Mouse (Mus musculus) MEL (cell line): ENCODE data around the gene Pxn. TPM values are rescaled to one million over a fixed set of nuclear protein-coding genes. Genes with fewer than 3 reads are reported as not detected.

Source experiments
- DNase-seq: peaks from one replicate; pipeline ENCODE4 v3.0.0; 2011; ENCODE audit warnings: low read depth, low spot score
- H3K27ac ChIP-seq: 2 replicates; pipeline ENCODE4 v1.5.1; 2012; ENCODE audit warnings: low read depth, mild to moderate bottlenecking, control low read depth, low read length, moderate library complexity; ENCODE audit not compliant: control insufficient read depth
- H3K27me3 ChIP-seq, 2 experiments: fragments of 150-350 bp in 1 of 2; sonication (generic) in 1 of 2; 2 replicates each; pipeline ENCODE4 v1.6.1; 2012; ENCODE audit warnings: low read length in 2 of 2, mild to moderate bottlenecking in 2 of 2, improper control_type of control experiment in 1 of 2, moderate library complexity in 1 of 2; ENCODE audit not compliant: insufficient read depth in 2 of 2, control insufficient read depth in 1 of 2
- H3K36me3 ChIP-seq, 2 experiments: 2 replicates each; pipeline ENCODE4 v1.6.1; 2012 to 2014; ENCODE audit warnings: low read length in 2 of 2, improper control_type of control experiment in 1 of 2, inconsistent platforms in 1 of 2, mild to moderate bottlenecking in 1 of 2; ENCODE audit not compliant: insufficient read depth in 2 of 2, control insufficient read depth in 1 of 2
- H3K4me1 ChIP-seq, 2 experiments: fragments of 150-350 bp in 1 of 2; sonication (generic) in 1 of 2; 2 replicates each; pipeline ENCODE4 v1.6.1; 2012; ENCODE audit warnings: low read length in 2 of 2, improper control_type of control experiment in 1 of 2, mild to moderate bottlenecking in 1 of 2; ENCODE audit not compliant: insufficient read depth in 2 of 2, control insufficient read depth in 1 of 2
- H3K4me3 ChIP-seq, 2 experiments: fragments of 150-350 bp in 1 of 2; sonication (generic) in 1 of 2; 2 replicates each; pipeline ENCODE4 v1.5.1; 2012; ENCODE audit warnings: low read depth in 2 of 2, low read length in 2 of 2, mild to moderate bottlenecking in 2 of 2, moderate library complexity in 2 of 2, control low read depth in 1 of 2, improper control_type of control experiment in 1 of 2; ENCODE audit not compliant: control insufficient read depth in 1 of 2, insufficient read depth in 1 of 2
- H3K79me2 ChIP-seq: 2 replicates; pipeline ENCODE4 v1.6.1; 2012; ENCODE audit warnings: mild to moderate bottlenecking, low read length, moderate library complexity; ENCODE audit not compliant: control insufficient read depth, poor library complexity, insufficient read depth
- H3K9ac ChIP-seq: 2 replicates; pipeline ENCODE4 v1.6.1; 2012; ENCODE audit warnings: low read depth, mild to moderate bottlenecking, control low read depth, low read length, moderate library complexity; ENCODE audit not compliant: control insufficient read depth, poor library complexity, severe bottlenecking
- H3K9me3 ChIP-seq: fragments of 150-350 bp; sonication (generic); replicated peaks from 2 replicates; pipeline ENCODE4 v1.6.1; 2012; ENCODE audit warnings: mild to moderate bottlenecking, low read length, improper control_type of control experiment, moderate library complexity; ENCODE audit not compliant: insufficient read depth
- BHLHE40 ChIP-seq: IDR thresholded peaks from 2 replicates; pipeline ENCODE4 v1.6.1; 2012; ENCODE audit warnings: low read depth, mild to moderate bottlenecking, inconsistent platforms, low read length, improper control_type of control experiment, borderline replicate concordance
- CHD2 ChIP-seq: IDR thresholded peaks from 2 replicates; pipeline ENCODE4 v1.6.1; 2011; ENCODE audit warnings: low read length, improper control_type of control experiment
- E2F4 ChIP-seq: IDR thresholded peaks from 2 replicates; pipeline ENCODE4 v1.6.1; 2011; ENCODE audit warnings: low read depth, low read length, improper control_type of control experiment, borderline replicate concordance
- ETS1 ChIP-seq: IDR thresholded peaks from 2 replicates; pipeline ENCODE4 v1.6.1; 2012; ENCODE audit warnings: low read depth, mild to moderate bottlenecking, inconsistent platforms, low read length, improper control_type of control experiment, moderate library complexity
- JUND ChIP-seq: IDR thresholded peaks from 2 replicates; pipeline ENCODE4 v1.6.1; 2011; ENCODE audit warnings: low read depth, mild to moderate bottlenecking, improper control_type of control experiment, low read length
- MAX ChIP-seq: IDR thresholded peaks from 2 replicates; pipeline ENCODE4 v1.6.1; 2011; ENCODE audit warnings: low read length, improper control_type of control experiment
- MAZ ChIP-seq: IDR thresholded peaks from 2 replicates; pipeline ENCODE4 v1.6.1; 2012; ENCODE audit warnings: low read depth, mild to moderate bottlenecking, inconsistent platforms, low read length, improper control_type of control experiment
- MXI1 ChIP-seq: IDR thresholded peaks from 2 replicates; pipeline ENCODE4 v1.6.1; 2011; ENCODE audit warnings: mild to moderate bottlenecking, low read depth, low read length, improper control_type of control experiment
- NELFE ChIP-seq: IDR thresholded peaks from 2 replicates; pipeline ENCODE4 v1.6.1; 2011; ENCODE audit warnings: low read depth, low read length, improper control_type of control experiment
- RAD21 ChIP-seq: IDR thresholded peaks from 2 replicates; pipeline ENCODE4 v1.6.1; 2011; ENCODE audit warnings: mild to moderate bottlenecking, low read depth, low read length, improper control_type of control experiment
- SIN3A ChIP-seq: IDR thresholded peaks from 2 replicates; pipeline ENCODE4 v1.6.1; 2012; ENCODE audit warnings: low read length, improper control_type of control experiment, inconsistent platforms
- SMC3 ChIP-seq: IDR thresholded peaks from 2 replicates; pipeline ENCODE4 v1.6.1; 2011; ENCODE audit warnings: low read depth, low read length, improper control_type of control experiment
- TAL1 ChIP-seq: IDR thresholded peaks from 2 replicates; pipeline ENCODE4 v1.6.1; 2012; ENCODE audit warnings: mild to moderate bottlenecking, inconsistent platforms, low read length, moderate library complexity, mixed read lengths
- UBTF ChIP-seq: IDR thresholded peaks from 2 replicates; pipeline ENCODE4 v1.6.1; 2012; ENCODE audit warnings: low read depth, mild to moderate bottlenecking, inconsistent platforms, low read length, improper control_type of control experiment, moderate library complexity, borderline replicate concordance; ENCODE audit not compliant: insufficient read depth
- USF1 ChIP-seq: IDR thresholded peaks from 2 replicates; pipeline ENCODE4 v1.6.1; 2014; ENCODE audit warnings: low read depth, mild to moderate bottlenecking, inconsistent platforms, low read length, improper control_type of control experiment, moderate library complexity
- USF2 ChIP-seq, 2 experiments: IDR thresholded peaks; 2 replicates each; pipeline ENCODE4 v1.6.1; 2011 to 2012; ENCODE audit warnings: improper control_type of control experiment in 2 of 2, low read length in 2 of 2, borderline replicate concordance in 1 of 2, inconsistent platforms in 1 of 2, low read depth in 1 of 2, mild to moderate bottlenecking in 1 of 2; ENCODE audit not compliant: insufficient read depth in 1 of 2
- ZKSCAN1 ChIP-seq: IDR thresholded peaks from 2 replicates; pipeline ENCODE4 v1.6.1; 2012; ENCODE audit warnings: low read depth, mild to moderate bottlenecking, inconsistent platforms, low read length, improper control_type of control experiment, moderate library complexity
- polyA plus RNA-seq, 2 experiments: library from polyadenylated mRNA; stranded (reverse) in 1 of 2; unstranded in 1 of 2; fragments of >175 nt in 1 of 2; fragments of >200 nt in 1 of 2; gene quantifications; 2 replicates each; pipeline versions ENCODE4 v1.2.1 to v1.2.4; 2012; ENCODE audit warnings: low replicate concordance in 2 of 2, low read depth in 1 of 2; ENCODE audit not compliant: insufficient read length in 2 of 2, insufficient read depth in 1 of 2, missing spikeins in 1 of 2
- total RNA-seq: library from RNA; depleted of rRNA; stranded (reverse); fragments of 300-350 nt; gene quantifications from 2 replicates; pipeline ENCODE4 v1.2.3, GENCODE M21; 2012

Gene Pxn
- total and polyA plus RNA-seq, 3 experiments: 15.2 to 167 (median 29.2) TPM

- Histone ChIP-seq H3K79me2 (no peaks in the 10 kb centered on the region), H3K27me3 (no peaks in the 10 kb centered on the region), H3K9me3 (no peaks in the 10 kb centered on the region), H3K4me1 (no peaks in the 10 kb centered on the region), H3K9ac (no peak overlapping the region), H3K27ac (no peak overlapping the region), H3K4me3 (no peak overlapping the region), H3K36me3 (no peaks in the 10 kb centered on the region)
- DNase-seq: no peak
- TF ChIP-seq RAD21: no peak
- no peak for TF ChIP-seq JUND
- TF ChIP-seq BHLHE40: no peak
- no peak for TF ChIP-seq NELFE
- no peak for TF ChIP-seq SIN3A
- TF ChIP-seq UBTF: no peak
- TF ChIP-seq ETS1: no peak
- no peak for TF ChIP-seq MAX
- TF ChIP-seq E2F4: no peak
- TF ChIP-seq USF2 (IDR thresholded peaks at IDR 0.05; ENCODE audit: borderline replicate concordance in 1 of 2, insufficient read depth in 1 of 2, low read depth in 1 of 2, low read length in 2 of 2): no peak
- no peak for TF ChIP-seq ZKSCAN1
- no peak for TF ChIP-seq CHD2
Observed at GRCm38 (mm10) chr5:115479561-115479960, 26.9 kb upstream of the Pxn start.

- no peak for TF ChIP-seq USF1
- TF ChIP-seq MAZ: no peak
- TF ChIP-seq SMC3: no peak
- no peak for TF ChIP-seq ETS1
- no peak for TF ChIP-seq MXI1
- no peak for TF ChIP-seq TAL1
- TF ChIP-seq ZKSCAN1: no peak
- no peak for TF ChIP-seq USF2 (IDR thresholded peaks at IDR 0.05; ENCODE audit: borderline replicate concordance in 1 of 2, insufficient read depth in 1 of 2, low read depth in 1 of 2, low read length in 2 of 2)
- Histone ChIP-seq H3K79me2 (no peaks in the 10 kb centered on the region), H3K4me1 (no peaks in the 10 kb centered on the region), H3K36me3 (no peaks in the 10 kb centered on the region), H3K4me3 (no peak overlapping the region), H3K9ac (no peak overlapping the region), H3K27ac (no peak overlapping the region), H3K9me3 (no peaks in the 10 kb centered on the region), H3K27me3 (no peaks in the 10 kb centered on the region)
- no peak for DNase-seq
Observed at GRCm38 (mm10) chr5:115480101-115480500, 26.4 kb upstream of the Pxn start.
